ENCODE assay signal across 8 mouse cellular contexts in genomic region chr15:84232609-84233008, GRCm38 (mm10). TPM values are rescaled to one million over a fixed set of nuclear protein-coding genes. Genes with fewer than 3 reads are reported as not detected.
A peak's percentile ranks its signal among the peaks of the same experiment; 100 is the strongest.
DNase-seq lines count a peak whose midpoint lies in the region; ATAC-seq and TF ChIP-seq lines count a peak whose summit lies in the region.

No protein-coding gene starts in this region.

- no peaks in the 10 kb centered on the region for H3K36me3 ChIP-seq in lung, embryonic 15.5 days
- no peaks in the 10 kb centered on the region for H3K36me3 ChIP-seq in forebrain, embryonic 10.5 days (replicated peaks)
- H3K36me3 ChIP-seq in limb, embryonic 14.5 days (ENCODE audit: control insufficient read depth, insufficient read depth, low read length) = no peaks in the 10 kb centered on the region
- H3K36me3 ChIP-seq in stomach, embryonic 15.5 days = no peaks in the 10 kb centered on the region

- peak overlapping the region; percentile 59 for H3K4me3 ChIP-seq in lung, embryonic 15.5 days
- H3K4me3 ChIP-seq in forebrain, embryonic 10.5 days = peak overlapping the region; percentile 65
- H3K4me3 ChIP-seq in limb, embryonic 14.5 days (replicated peaks; ENCODE audit: low read length) = peak overlapping the region; percentile 49
- peak overlapping the region; percentile 51 for H3K4me3 ChIP-seq in stomach, embryonic 15.5 days (replicated peaks)
- H3K4me3 ChIP-seq in cerebellum, adult 2 months (replicated peaks; ENCODE audit: insufficient read depth, low read depth, low read length) = no peak overlapping the region

- H3K9ac ChIP-seq in lung, embryonic 15.5 days = no peak overlapping the region
- H3K9ac ChIP-seq in limb, embryonic 14.5 days (ENCODE audit: low read depth, low read length, severe bottlenecking) = no peak overlapping the region
- no peak overlapping the region for H3K9ac ChIP-seq in stomach, embryonic 15.5 days

- peaks cover 16% of the 10 kb centered on the region; the same call in 1 of the 2 replicates for H3K27me3 ChIP-seq in lung, embryonic 15.5 days
- peaks cover 65% of the 10 kb centered on the region for H3K27me3 ChIP-seq in forebrain, embryonic 10.5 days (ENCODE audit: poor library complexity, severe bottlenecking)
- no peaks in the 10 kb centered on the region for H3K27me3 ChIP-seq in limb, embryonic 14.5 days (ENCODE audit: control insufficient read depth, insufficient read depth, low read length)
- H3K27me3 ChIP-seq in stomach, embryonic 15.5 days (replicated peaks) = peaks cover 5% of the 10 kb centered on the region; the same call in 1 of the 2 replicates
- no peaks in the 10 kb centered on the region; the same call in 1 of the 2 replicates for H3K27me3 ChIP-seq in cerebellum, adult 2 months (ENCODE audit: control insufficient read depth, insufficient read depth, low read length)

- no peaks in the 10 kb centered on the region for H3K9me3 ChIP-seq in lung, embryonic 15.5 days
- no peaks in the 10 kb centered on the region; the same call in 1 of the 2 replicates for H3K9me3 ChIP-seq in forebrain, embryonic 10.5 days
- no peaks in the 10 kb centered on the region for H3K9me3 ChIP-seq in limb, embryonic 14.5 days (ENCODE audit: control insufficient read depth, low read length)
- no peaks in the 10 kb centered on the region for H3K9me3 ChIP-seq in stomach, embryonic 15.5 days

- TF ChIP-seq CTCF in cerebellum, adult 2 months (IDR thresholded peaks at IDR 0.05; ENCODE audit: borderline replicate concordance, insufficient read depth, low read depth, low read length) = no peak

- peak overlapping the region; percentile 95 for H3K4me2 ChIP-seq in lung, embryonic 15.5 days
- peak overlapping the region; percentile 98 for H3K4me2 ChIP-seq in limb, embryonic 14.5 days (replicated peaks; ENCODE audit: low read depth, low read length, severe bottlenecking)
- peak overlapping the region; percentile 93 for H3K4me2 ChIP-seq in stomach, embryonic 15.5 days

- 17% methylated on average over 8 of the region's 8 CpGs for WGBS in lung, embryonic 15.5 days
- 3% methylated on average over 8 of the region's 8 CpGs for WGBS in forebrain, embryonic 10.5 days
- 11% methylated on average over 8 of the region's 8 CpGs for WGBS in limb, embryonic 14.5 days
- 26% methylated on average over 8 of the region's 8 CpGs for WGBS in stomach, embryonic 15.5 days
- 59% methylated on average over 8 of the region's 8 CpGs for WGBS in cerebellum, adult 2 months

- DNase-seq in lung, postnatal 10 days = no peak
- no peak for DNase-seq in forebrain, embryonic 10.5 days (ENCODE audit: extremely low spot score, low spot score)
- DNase-seq in limb, embryonic 14.5 days (ENCODE audit: low spot score) = no peak
- DNase-seq in cerebellum, adult 18-20 months = no peak
- DNase-seq in cerebellum, adult 2 months = no peak
- no peak for DNase-seq in adrenal gland, adult 8-10 months

- no peak for TF ChIP-seq POLR2A in limb, embryonic 14.5 days (IDR thresholded peaks at IDR 0.05; ENCODE audit: borderline replicate concordance, extremely low read depth, insufficient read depth, insufficient read length)
- TF ChIP-seq POLR2A in cerebellum, adult 2 months (IDR thresholded peaks at IDR 0.05; ENCODE audit: borderline replicate concordance, insufficient read depth, low read length) = no peak

- H3K27ac ChIP-seq in lung, embryonic 15.5 days = no peak overlapping the region
- H3K27ac ChIP-seq in forebrain, embryonic 10.5 days = peak overlapping the region; percentile 82
- H3K27ac ChIP-seq in limb, embryonic 14.5 days (replicated peaks; ENCODE audit: low read depth, low read length) = no peak overlapping the region
- H3K27ac ChIP-seq in stomach, embryonic 15.5 days = 0 out of 2 replicates have a peak overlapping the region, but pooled peaks have one; percentile 48
- H3K27ac ChIP-seq in cerebellum, adult 2 months (ENCODE audit: insufficient read depth, low read length) = no peak overlapping the region; the same call in 1 of the 2 replicates

- ATAC-seq in lung, embryonic 15.5 days (ENCODE audit: borderline replicate concordance, extremely low read depth, low FRiP score, low TSS enrichment) = no peak
- ATAC-seq in limb, embryonic 14.5 days (ENCODE audit: low FRiP score, low read depth) = no peak
- ATAC-seq in stomach, embryonic 15.5 days (ENCODE audit: insufficient read depth, low FRiP score, low read depth) = no peak

- H3K4me1 ChIP-seq in lung, embryonic 15.5 days = peaks cover 20% of the 10 kb centered on the region
- peaks cover 43% of the 10 kb centered on the region for H3K4me1 ChIP-seq in forebrain, embryonic 10.5 days
- peaks cover 18% of the 10 kb centered on the region for H3K4me1 ChIP-seq in limb, embryonic 14.5 days (ENCODE audit: control insufficient read depth, insufficient read depth, low read length)
- peaks cover 21% of the 10 kb centered on the region for H3K4me1 ChIP-seq in stomach, embryonic 15.5 days
- peaks cover 4% of the 10 kb centered on the region; the same call in 1 of the 2 replicates for H3K4me1 ChIP-seq in cerebellum, adult 2 months (ENCODE audit: control insufficient read depth, insufficient read depth, low read length)

RNA-seq across cellular contexts. Expression of gene Parvb, which starts 0.8 kb away (rescaled TPM):
- polyA plus RNA-seq in lung, embryonic 15.5 days (2015; fragmentation: Nextera tagmentation; extraction: Ambion mirVana) = 4.6 and 5.2 TPM in 2 replicates
- polyA plus RNA-seq in forebrain, embryonic 10.5 days (2016; fragmentation: Nextera tagmentation; extraction: Ambion mirVana) = 3.3 and 4.4 TPM in 2 replicates
- 13.5 and 14.0 TPM in 2 replicates for polyA plus RNA-seq in limb, embryonic 14.5 days (2012; rRNA removed)
- polyA plus RNA-seq in limb, embryonic 14.5 days (2014; fragmentation: Nextera tagmentation; extraction: Ambion mirVana) = 2.4 and 2.6 TPM in 2 replicates
- 3.1 and 3.6 TPM in 2 replicates for polyA plus RNA-seq in stomach, embryonic 15.5 days (2015; fragmentation: Nextera tagmentation; extraction: Ambion mirVana)
- 16.4 and 18.1 TPM in 2 replicates for polyA plus RNA-seq in cerebellum, adult 2 months (2012; rRNA removed)
- total RNA-seq in adrenal gland, adult 8-10 months (2022) = 10 to 100 TPM; 16.3 to 21.4 (median 19.9) TPM

RNA-seq across cellular contexts. Expression of gene Samm50, which starts 40.6 kb away (rescaled TPM):
- 108 and 111 TPM in 2 replicates for polyA plus RNA-seq in lung, embryonic 15.5 days (2015; fragmentation: Nextera tagmentation; extraction: Ambion mirVana)
- polyA plus RNA-seq in forebrain, embryonic 10.5 days (2016; fragmentation: Nextera tagmentation; extraction: Ambion mirVana) = 112 and 113 TPM in 2 replicates
- 22.2 and 29.1 TPM in 2 replicates for polyA plus RNA-seq in limb, embryonic 14.5 days (2012; rRNA removed)
- polyA plus RNA-seq in limb, embryonic 14.5 days (2014; fragmentation: Nextera tagmentation; extraction: Ambion mirVana) = 71.2 and 71.8 TPM in 2 replicates
- polyA plus RNA-seq in stomach, embryonic 15.5 days (2015; fragmentation: Nextera tagmentation; extraction: Ambion mirVana) = 103 and 118 TPM in 2 replicates
- 56.4 and 57.1 TPM in 2 replicates for polyA plus RNA-seq in cerebellum, adult 2 months (2012; rRNA removed)
- total RNA-seq in adrenal gland, adult 8-10 months (2022) = 100 to 1,000 TPM; 125 to 142 (median 131) TPM

Comparison
In these comparisons a context has a peak if more than half of its experiments do, and no peak if none do; other contexts are left out.
1. H3K27ac ChIP-seq: peak in forebrain, embryonic 10.5 days (single experiment) and stomach, embryonic 15.5 days (single experiment); none in lung, embryonic 15.5 days (single experiment), limb, embryonic 14.5 days (single experiment) and cerebellum, adult 2 months (single experiment).
2. Peak in every context shown above with its lines, with median percentiles within 50 percentile points of each other: H3K4me2 ChIP-seq.